10 mouse cellular contexts compared by ENCODE assay signal in the genomic region with DNA sequence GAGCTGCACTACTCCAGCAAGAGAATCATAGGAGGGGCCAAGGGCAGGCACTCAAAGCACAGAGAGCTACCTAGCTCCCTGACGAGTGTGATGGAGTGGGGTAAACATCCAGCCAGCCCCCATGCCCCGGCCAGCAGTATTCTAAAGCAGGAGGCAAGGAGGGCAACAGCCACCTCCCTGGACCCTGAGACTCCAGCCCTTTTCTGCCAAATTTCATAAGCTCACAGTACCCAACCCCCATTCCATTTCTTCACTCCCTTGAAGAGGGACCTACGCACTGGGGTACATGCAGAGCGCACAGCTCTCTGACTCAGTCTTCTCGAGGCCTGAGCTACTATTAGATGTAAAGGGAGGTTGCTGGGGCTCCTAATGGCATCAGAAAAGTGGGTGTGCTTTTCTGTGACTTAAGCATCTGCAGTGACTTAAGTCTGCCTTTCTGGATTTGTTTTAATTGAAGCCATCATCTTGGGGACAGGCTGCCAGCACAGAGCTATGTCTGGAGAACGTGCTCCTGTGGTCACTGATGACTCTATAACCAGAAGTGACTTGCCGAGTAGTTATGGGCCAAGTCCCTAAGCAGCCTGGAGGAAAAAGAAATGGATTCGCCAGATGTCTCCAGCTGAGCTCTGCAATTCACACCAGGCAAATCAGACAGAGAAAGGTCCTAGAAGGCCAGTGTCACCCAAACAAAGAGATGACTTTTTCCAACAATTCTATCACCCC. TPM values are rescaled to one million over a fixed set of nuclear protein-coding genes. Genes with fewer than 3 reads are reported as not detected.
DNase-seq lines count a peak whose midpoint lies in the region; ATAC-seq and TF ChIP-seq lines count a peak whose summit lies in the region.
"Had no signal": no experiment of that assay in that cellular context is flagged by ENCODE, and none has a peak within 500 bp of the region (broad histone marks: within the 10 kb centered on the region; RNA-seq: fewer than 3 reads in every experiment).

No protein-coding gene starts in this region.

- 54% methylated on average over 8 of the region's 8 CpGs for WGBS in kidney, embryonic 16.5 days
- WGBS in embryonic facial prominence, embryonic 15.5 days = 34% methylated on average over 8 of the region's 8 CpGs
- 69% methylated on average over 8 of the region's 8 CpGs for WGBS in midbrain, postnatal 0 days

- intact Hi-C loops in heart, postnatal 36 days (cut with DNase I) = no loop called here

- no peak for TF ChIP-seq CTCF in midbrain, postnatal 0 days (IDR thresholded peaks at IDR 0.05)

- H3K36me3 ChIP-seq in kidney, embryonic 16.5 days (ENCODE audit: insufficient read depth, low read length) = no peaks in the 10 kb centered on the region
- no peaks in the 10 kb centered on the region for H3K36me3 ChIP-seq in embryonic facial prominence, embryonic 15.5 days
- no peaks in the 10 kb centered on the region for H3K36me3 ChIP-seq in midbrain, postnatal 0 days (ENCODE audit: insufficient read depth, low read length)
- H3K36me3 ChIP-seq: liver, embryonic 13.5 days had no signal

- H3K9ac ChIP-seq in kidney, embryonic 16.5 days (replicated peaks; ENCODE audit: low read length) = peak overlapping the region; percentile 23; the same call in 1 of the 2 replicates
- H3K9ac ChIP-seq in embryonic facial prominence, embryonic 15.5 days = no peak overlapping the region
- no peak overlapping the region for H3K9ac ChIP-seq in midbrain, postnatal 0 days (replicated peaks; ENCODE audit: low read length, poor library complexity, severe bottlenecking)
- H3K9ac ChIP-seq: liver, embryonic 13.5 days had no signal

- no peak overlapping the region for H3K4me2 ChIP-seq in kidney, embryonic 16.5 days (replicated peaks; ENCODE audit: low read depth, low read length)
- H3K4me2 ChIP-seq in embryonic facial prominence, embryonic 15.5 days (replicated peaks) = 0 out of 2 replicates have a peak overlapping the region, but pooled peaks have one; percentile 15
- no peak overlapping the region for H3K4me2 ChIP-seq in midbrain, postnatal 0 days (ENCODE audit: low read depth, low read length, poor library complexity, severe bottlenecking)
- H3K4me2 ChIP-seq: liver, embryonic 13.5 days had no signal

- H3K4me3 ChIP-seq in kidney, embryonic 16.5 days (ENCODE audit: low read length) = no peak overlapping the region
- no peak overlapping the region for H3K4me3 ChIP-seq in embryonic facial prominence, embryonic 15.5 days (replicated peaks)
- no peak overlapping the region for H3K4me3 ChIP-seq in midbrain, postnatal 0 days (ENCODE audit: low read depth, low read length)
- H3K4me3 ChIP-seq: liver, embryonic 13.5 days had no signal

- DNase-seq in kidney, postnatal 36 days = no peak
- peak; percentile 43 to 60 for DNase-seq in heart, postnatal 36 days
- no peak for DNase-seq in midbrain, postnatal 0 days (ENCODE audit: low spot score)
- DNase-seq in adrenal gland, postnatal 36 days = no peak
- DNase-seq in adrenal gland, adult 18-20 months (ENCODE audit: low spot score in 2 of 2) = no peak
- DNase-seq in thymus, postnatal 25 days = no peak
- DNase-seq: liver, embryonic 13.5 days had no signal

- H3K27ac ChIP-seq in kidney, embryonic 16.5 days (ENCODE audit: low read length) = peak overlapping the region; percentile 75
- H3K27ac ChIP-seq in embryonic facial prominence, embryonic 15.5 days (replicated peaks) = peak overlapping the region; percentile 83
- H3K27ac ChIP-seq in midbrain, postnatal 0 days (ENCODE audit: low read depth, low read length) = 0 out of 2 replicates have a peak overlapping the region, but pooled peaks have one; percentile 18
- H3K27ac ChIP-seq: liver, embryonic 13.5 days had no signal

- H3K4me1 ChIP-seq in kidney, embryonic 16.5 days (ENCODE audit: insufficient read depth, low read length) = peaks cover 69% of the 10 kb centered on the region
- H3K4me1 ChIP-seq in embryonic facial prominence, embryonic 15.5 days = peaks cover 65% of the 10 kb centered on the region
- H3K4me1 ChIP-seq in midbrain, postnatal 0 days (ENCODE audit: insufficient read depth, low read length) = no peaks in the 10 kb centered on the region; the same call in none of the 2 replicates

- no peak for ATAC-seq in kidney, embryonic 16.5 days (ENCODE audit: low FRiP score, low TSS enrichment)
- ATAC-seq in embryonic facial prominence, embryonic 15.5 days (ENCODE audit: insufficient number of reproducible peaks, low FRiP score, low TSS enrichment, low read depth) = peak; percentile 56
- no peak for ATAC-seq in midbrain, postnatal 0 days (ENCODE audit: low FRiP score)

- no peaks in the 10 kb centered on the region for H3K27me3 ChIP-seq in kidney, embryonic 16.5 days (ENCODE audit: insufficient read depth, low read length)
- H3K27me3 ChIP-seq in embryonic facial prominence, embryonic 15.5 days = no peaks in the 10 kb centered on the region
- no peaks in the 10 kb centered on the region for H3K27me3 ChIP-seq in midbrain, postnatal 0 days (ENCODE audit: insufficient read depth, low read length)

- H3K9me3 ChIP-seq in kidney, embryonic 16.5 days (ENCODE audit: low read length) = no peaks in the 10 kb centered on the region
- no peaks in the 10 kb centered on the region for H3K9me3 ChIP-seq in embryonic facial prominence, embryonic 15.5 days (replicated peaks)
- H3K9me3 ChIP-seq in midbrain, postnatal 0 days (ENCODE audit: low read length) = no peaks in the 10 kb centered on the region
- H3K9me3 ChIP-seq: liver, embryonic 13.5 days had no signal

RNA-seq across cellular contexts. Expression of a gene that starts 26.0 kb away (rescaled TPM):
- 27.1 and 29.8 TPM in 2 replicates for polyA plus RNA-seq in kidney, embryonic 16.5 days (2015; fragmentation: Nextera tagmentation; extraction: Ambion mirVana)
- polyA plus RNA-seq in embryonic facial prominence, embryonic 15.5 days (2015; fragmentation: Nextera tagmentation; extraction: Ambion mirVana) = 28.3 and 28.9 TPM in 2 replicates
- total RNA-seq in heart, postnatal 36 days (2021) = 10 to 100 TPM; 19.0 to 22.3 TPM
- 13.5 and 15.5 TPM in 2 replicates for total RNA-seq in midbrain, postnatal 0 days (2014; rRNA removed)
- 8.5 and 9.8 TPM in 2 replicates for polyA plus RNA-seq in midbrain, postnatal 0 days (2015; fragmentation: Nextera tagmentation; extraction: Ambion mirVana)
- 10 to 100 TPM; 17.3 to 22.1 TPM for total RNA-seq in adrenal gland, postnatal 36 days (2021)
- 10 to 100 TPM; 15.5 to 17.2 TPM for total RNA-seq in adrenal gland, adult 18-20 months (2021)

RNA-seq across cellular contexts. Expression of a gene that starts 48.4 kb away (rescaled TPM):
- polyA plus RNA-seq in kidney, embryonic 16.5 days (2015; fragmentation: Nextera tagmentation; extraction: Ambion mirVana) = 634 and 653 TPM in 2 replicates
- 338 and 362 TPM in 2 replicates for polyA plus RNA-seq in embryonic facial prominence, embryonic 15.5 days (2015; fragmentation: Nextera tagmentation; extraction: Ambion mirVana)
- 100 to 1,000 TPM; 233 to 243 TPM for total RNA-seq in heart, postnatal 36 days (2021)
- total RNA-seq in midbrain, postnatal 0 days (2014; rRNA removed) = 270 and 327 TPM in 2 replicates
- 327 and 348 TPM in 2 replicates for polyA plus RNA-seq in midbrain, postnatal 0 days (2015; fragmentation: Nextera tagmentation; extraction: Ambion mirVana)
- total RNA-seq in adrenal gland, postnatal 36 days (2021) = 100 to 1,000 TPM; 506 to 839 TPM
- total RNA-seq in adrenal gland, adult 18-20 months (2021) = 100 to 1,000 TPM; 536 to 790 TPM

RNA-seq across cellular contexts. Expression of a gene that starts 48.6 kb away (rescaled TPM):
- 0.21 and 0.30 TPM in 2 replicates for polyA plus RNA-seq in kidney, embryonic 16.5 days (2015; fragmentation: Nextera tagmentation; extraction: Ambion mirVana)
- 0.14 and 0.27 TPM in 2 replicates for polyA plus RNA-seq in embryonic facial prominence, embryonic 15.5 days (2015; fragmentation: Nextera tagmentation; extraction: Ambion mirVana)
- total RNA-seq in heart, postnatal 36 days (2021) = not detected
- total RNA-seq in midbrain, postnatal 0 days (2014; rRNA removed) = 0.38 and 2.3 TPM in 2 replicates
- polyA plus RNA-seq in midbrain, postnatal 0 days (2015; fragmentation: Nextera tagmentation; extraction: Ambion mirVana) = 1.4 and 1.6 TPM in 2 replicates
- 1 to 10 TPM; 3.0 to 3.5 TPM for total RNA-seq in adrenal gland, postnatal 36 days (2021)
- total RNA-seq in adrenal gland, adult 18-20 months (2021) = 1 to 10 TPM; 1.6 to 2.6 TPM
- total RNA-seq: MEL had no signal
- polyA plus RNA-seq: liver, embryonic 13.5 days had no signal

RNA-seq across cellular contexts. Expression of a gene that starts 49.4 kb away (rescaled TPM):
- 62.2 and 67.5 TPM in 2 replicates for polyA plus RNA-seq in kidney, embryonic 16.5 days (2015; fragmentation: Nextera tagmentation; extraction: Ambion mirVana)
- 57.5 and 64.2 TPM in 2 replicates for polyA plus RNA-seq in embryonic facial prominence, embryonic 15.5 days (2015; fragmentation: Nextera tagmentation; extraction: Ambion mirVana)
- 10 to 100 TPM; 20.4 to 24.3 TPM for total RNA-seq in heart, postnatal 36 days (2021)
- 95.5 and 97.9 TPM in 2 replicates for total RNA-seq in midbrain, postnatal 0 days (2014; rRNA removed)
- polyA plus RNA-seq in midbrain, postnatal 0 days (2015; fragmentation: Nextera tagmentation; extraction: Ambion mirVana) = 99.6 and 107 TPM in 2 replicates
- 10 to 100 TPM; 38.0 to 49.6 TPM for total RNA-seq in adrenal gland, postnatal 36 days (2021)
- 10 to 100 TPM; 46.0 to 50.6 TPM for total RNA-seq in adrenal gland, adult 18-20 months (2021)

Comparison
In these comparisons a context has a peak if more than half of its experiments do, and no peak if none do; other contexts are left out.
1. H3K27ac ChIP-seq: peak in every context shown above with its lines; median percentile 83 in embryonic facial prominence, embryonic 15.5 days; 75 in kidney, embryonic 16.5 days; 18 in midbrain, postnatal 0 days.
2. DNase-seq: peak in heart, postnatal 36 days (2 of 2); none in kidney, postnatal 36 days (0 of 2), midbrain, postnatal 0 days (single experiment), adrenal gland, postnatal 36 days (0 of 2), adrenal gland, adult 18-20 months (0 of 2) and thymus, postnatal 25 days (single experiment).